Mouse (Mus musculus) left cerebral cortex, adult 2 months (tissue): ENCODE measurements at regions not wholly inside any gene's neighbourhood (a gene's known extent, or its start where the extent isn't known, plus 50 kb on each side); places are given as distances from the start of the nearest gene placed in this dataset.

Source experiments
- DNase-seq, 2 experiments: peaks; one replicate each; pipeline ENCODE4 v3.0.0; 2021 to 2022; ENCODE audit warnings: low spot score in 2 of 2, mixed read lengths in 1 of 2; ENCODE audit errors: extremely low spot score in 1 of 2
- H3K27ac ChIP-seq: fragments of 200-600 bp; 2 replicates; pipeline ENCODE4 v1.8.1; 2022
- H3K4me3 ChIP-seq: fragments of 200-600 bp; 2 replicates; pipeline ENCODE4 v1.8.1; 2022
- CTCF ChIP-seq: fragments of 200-600 bp; IDR thresholded peaks from 2 replicates; pipeline ENCODE4 v1.8.1; 2022; ENCODE audit warnings: antibody characterized with exemption, mild to moderate bottlenecking, moderate library complexity
- intact Hi-C: fragments of 180-260 bp; cut with DNase I; formaldehyde crosslinking; loops from one replicate; pipeline ENCODE4 v1.15.1; 2025

DNA sequence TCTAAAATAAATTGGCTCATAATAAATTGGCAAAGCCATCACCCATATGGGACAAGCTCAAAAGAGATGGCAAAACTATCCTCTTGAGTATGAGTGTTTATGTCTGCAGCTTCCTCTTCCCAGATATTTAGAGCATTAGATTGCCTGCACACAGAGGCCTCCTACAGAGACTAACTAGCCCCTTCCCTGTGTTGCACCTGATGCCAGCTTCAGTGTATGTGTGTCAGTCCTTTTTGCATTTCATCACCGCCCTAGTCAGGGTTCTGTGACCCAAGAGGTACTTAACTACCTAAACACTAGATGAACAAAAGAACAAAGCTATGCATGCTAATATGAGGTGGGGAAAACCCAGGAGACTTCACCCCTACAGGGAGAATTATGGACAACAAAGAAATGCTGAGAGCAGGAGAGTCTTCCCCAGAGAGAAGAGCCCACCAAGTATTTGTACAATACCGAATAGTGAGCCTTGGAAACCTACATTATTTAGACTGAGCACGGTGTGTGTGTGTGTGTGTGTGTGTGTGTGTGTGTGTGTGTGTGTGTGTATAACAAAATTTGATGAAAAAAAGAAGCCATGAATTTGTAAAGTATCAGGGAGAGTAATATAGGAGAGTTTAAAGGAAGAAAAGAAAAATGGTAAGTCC lies 62.5 kb downstream of the Speer2 start:
- DNase-seq: no peak
- no peak overlapping the region for H3K27ac ChIP-seq
- no peak for TF ChIP-seq CTCF
- intact Hi-C loops: no loop called here
- no peak overlapping the region for H3K4me3 ChIP-seq

DNA sequence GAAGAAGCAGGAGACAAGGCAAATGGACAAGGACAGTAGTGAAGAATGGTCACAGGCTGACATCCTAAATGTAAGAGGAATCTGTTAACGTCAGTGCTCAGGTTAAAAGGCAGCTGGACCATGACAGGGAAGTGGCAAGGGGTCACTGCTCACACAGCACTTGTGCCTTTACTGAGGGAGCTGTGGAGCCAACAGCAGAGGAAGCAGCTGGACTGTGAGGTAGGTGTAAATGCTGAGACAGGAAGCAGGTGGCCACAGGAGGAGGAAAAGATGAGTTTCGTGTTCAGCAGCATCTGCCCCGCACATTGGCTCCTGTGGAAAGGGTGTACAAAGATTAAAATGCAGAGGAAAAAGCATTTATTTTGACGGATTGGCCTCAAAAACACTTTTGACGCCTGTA lies 67.2 kb downstream of the Speer2 start:
- no peak for TF ChIP-seq CTCF
- no peak overlapping the region for H3K4me3 ChIP-seq

DNA sequence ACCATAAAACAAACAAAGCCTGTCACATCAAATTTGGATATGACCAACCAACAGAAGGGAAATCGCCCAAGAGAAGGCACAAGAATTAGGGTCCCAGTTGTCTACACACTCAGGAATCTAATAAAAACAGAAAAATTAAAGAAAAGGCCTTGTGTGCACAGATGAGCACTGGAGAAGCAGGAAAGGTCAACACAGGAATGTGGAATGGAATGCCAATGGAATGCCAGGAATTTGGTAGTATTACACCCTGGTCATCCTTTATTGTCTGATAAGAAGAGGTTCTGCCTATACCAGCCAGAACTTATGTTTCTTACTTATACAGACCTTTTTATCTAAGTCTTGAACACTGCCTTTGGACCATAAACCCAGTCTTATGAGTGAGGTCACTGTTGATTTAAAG lies 72.9 kb downstream of the Speer2 start:
- DNase-seq: no peak
- intact Hi-C loops: no loop called here
- no peak overlapping the region for H3K27ac ChIP-seq
- no peak overlapping the region for H3K4me3 ChIP-seq
- no peak for TF ChIP-seq CTCF

More for the DNA sequence above, 67.2 kb downstream of the Speer2 start:
- intact Hi-C loops: no loop called here
- no peak overlapping the region for H3K27ac ChIP-seq
- DNase-seq: no peak

DNA sequence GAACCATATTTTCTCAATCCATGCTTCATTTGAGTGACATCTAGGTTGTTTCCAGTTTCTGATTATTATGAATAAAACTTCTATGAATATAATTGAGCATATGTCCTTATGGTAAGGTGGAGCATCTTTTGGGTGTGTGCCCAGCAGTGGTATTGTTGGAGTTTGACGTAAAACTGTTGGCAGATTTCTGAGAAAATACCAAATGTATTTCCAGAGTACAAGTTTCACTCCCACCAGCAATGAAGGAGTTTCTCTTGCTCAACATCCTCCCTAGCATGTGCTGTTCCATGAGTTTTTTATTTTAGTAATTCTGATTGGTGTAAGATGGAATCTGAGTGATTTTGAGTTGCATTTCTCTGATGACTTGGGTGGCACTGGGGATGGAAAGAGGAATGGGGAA lies 92.8 kb downstream of the Speer2 start:
- Histone ChIP-seq H3K4me3 (no peak overlapping the region), H3K27ac (no peak overlapping the region)
- no peak for TF ChIP-seq CTCF
- DNase-seq: peak in 1 of 2 experiments; percentile 23
- intact Hi-C loops: no loop called here
